Mouse (Mus musculus) midbrain, embryonic 11.5 days (tissue): ENCODE data around the gene Ndufa10. TPM values are rescaled to one million over a fixed set of nuclear protein-coding genes. Genes with fewer than 3 reads are reported as not detected.

ENCODE experiments used
- ATAC-seq: fragments of 200-750 bp; cut with Nextera tagmentation; 2 replicates; pipeline ENCODE4 v1.8.0; 2017; ENCODE audit warnings: moderate TSS enrichment, moderate library complexity; ENCODE audit not compliant: low FRiP score
- DNase-seq: peaks from one replicate; pipeline ENCODE4 v3.0.0; 2015; ENCODE audit warnings: low spot score; ENCODE audit errors: missing footprints
- H3K27ac ChIP-seq: fragments of 300-500 bp; sonication (generic); 2 replicates; pipeline ENCODE4 v1.5.1; 2014; ENCODE audit warnings: low read depth, low read length
- H3K27me3 ChIP-seq: fragments of 300-500 bp; sonication (generic); 2 replicates; pipeline ENCODE4 v1.6.1; 2014; ENCODE audit warnings: mild to moderate bottlenecking, low read length, moderate library complexity, mixed read lengths; ENCODE audit not compliant: control insufficient read depth, insufficient read depth
- H3K36me3 ChIP-seq: fragments of 300-500 bp; sonication (generic); 2 replicates; pipeline ENCODE4 v1.6.1; 2014; ENCODE audit warnings: mild to moderate bottlenecking, low read length, moderate library complexity, mixed read lengths; ENCODE audit not compliant: control insufficient read depth, insufficient read depth
- H3K4me1 ChIP-seq: fragments of 300-500 bp; sonication (generic); 2 replicates; pipeline ENCODE4 v1.6.1; 2014; ENCODE audit warnings: low read length; ENCODE audit not compliant: control insufficient read depth, insufficient read depth
- H3K4me2 ChIP-seq: fragments of 300-500 bp; sonication (generic); 2 replicates; pipeline ENCODE4 v1.6.1; 2014; ENCODE audit warnings: mild to moderate bottlenecking, moderate library complexity
- H3K4me3 ChIP-seq: fragments of 300-500 bp; sonication (generic); 2 replicates; pipeline ENCODE4 v1.5.1; 2014; ENCODE audit warnings: low read depth, low read length
- H3K9ac ChIP-seq: fragments of 300-500 bp; sonication (generic); 2 replicates; pipeline ENCODE4 v1.6.1; 2014; ENCODE audit warnings: low read length
- H3K9me3 ChIP-seq: fragments of 300-500 bp; sonication (generic); 2 replicates; pipeline ENCODE4 v1.6.1; 2016; ENCODE audit warnings: low read length; ENCODE audit not compliant: control insufficient read depth
- WGBS: fragments of 180-500 bp; shearing (Covaris S2); extraction: QIAGEN DNeasy Blood & Tissue Kit; methylation state at CpG from one replicate; pipeline ENCODE4 v1.1.7; 2014; 5-methylcytosine and 5-hydroxymethylcytosine counted together
- polyA plus RNA-seq: library from polyadenylated mRNA; unstranded; fragments of >200 nt; fragmentation: Nextera tagmentation; extraction: Ambion mirVana; gene quantifications from 2 replicates; pipeline ENCODE4 v1.2.1, GENCODE M21; 2014

Ndufa10 gene
- polyA plus RNA-seq, 1 experiment from 2014 or later: 274 TPM

GRCm38 (mm10) chr1:92468891-92469290 lies 4.8 kb downstream of the Ndufa10 start:
- DNase-seq (no peak), ATAC-seq (no peak)
- Histone ChIP-seq H3K27ac (no peak overlapping the region), H3K27me3 (no peaks in the 10 kb centered on the region), H3K9me3 (no peaks in the 10 kb centered on the region), H3K4me3 (no peak overlapping the region), H3K9ac (no peak overlapping the region), H3K36me3 (peaks cover 8% of the 10 kb centered on the region; the same call in 1 of the 2 replicates), H3K4me2 (no peak overlapping the region), H3K4me1 (peaks cover 4% of the 10 kb centered on the region; the same call in 1 of the 2 replicates)
- WGBS: 84% methylated on average over 4 of the region's 4 CpGs

GRCm38 (mm10) chr1:92458416-92458815 lies 15.2 kb downstream of the Ndufa10 start:
- no peaks in the 10 kb centered on the region for H3K4me1 ChIP-seq
- no peak overlapping the region for H3K27ac ChIP-seq
- no peak for ATAC-seq
- H3K9me3 ChIP-seq: no peaks in the 10 kb centered on the region
- no peak overlapping the region for H3K4me3 ChIP-seq
- H3K9ac ChIP-seq: no peak overlapping the region
- no peaks in the 10 kb centered on the region for H3K27me3 ChIP-seq
- no peak for DNase-seq
- H3K36me3 ChIP-seq: peaks cover 10% of the 10 kb centered on the region
- H3K4me2 ChIP-seq: no peak overlapping the region
- 94% methylated on average over 6 of the region's 6 CpGs for WGBS

- Histone ChIP-seq H3K27ac (no peak overlapping the region), H3K9ac (no peak overlapping the region), H3K36me3 (peaks cover 10% of the 10 kb centered on the region), H3K27me3 (no peaks in the 10 kb centered on the region), H3K9me3 (no peaks in the 10 kb centered on the region), H3K4me2 (no peak overlapping the region), H3K4me3 (no peak overlapping the region), H3K4me1 (no peaks in the 10 kb centered on the region)
- DNase-seq (no peak), ATAC-seq (no peak)
These were observed 15.9 kb downstream of the Ndufa10 start for GRCm38 (mm10) chr1:92457758-92458157.

GRCm38 (mm10) chr1:92453751-92454445 lies 19.8 kb downstream of the Ndufa10 start:
- H3K36me3 ChIP-seq: peaks cover 20% of the 10 kb centered on the region
- no peaks in the 10 kb centered on the region for H3K27me3 ChIP-seq
- no peak overlapping the region for H3K4me2 ChIP-seq
- no peak overlapping the region for H3K9ac ChIP-seq
- no peaks in the 10 kb centered on the region for H3K4me1 ChIP-seq
- H3K4me3 ChIP-seq: no peak overlapping the region
- ATAC-seq: no peak
- no peak overlapping the region for H3K27ac ChIP-seq
- 78% methylated on average over 8 of the region's 8 CpGs for WGBS
- DNase-seq: peak; percentile 92
- no peaks in the 10 kb centered on the region for H3K9me3 ChIP-seq

DNA sequence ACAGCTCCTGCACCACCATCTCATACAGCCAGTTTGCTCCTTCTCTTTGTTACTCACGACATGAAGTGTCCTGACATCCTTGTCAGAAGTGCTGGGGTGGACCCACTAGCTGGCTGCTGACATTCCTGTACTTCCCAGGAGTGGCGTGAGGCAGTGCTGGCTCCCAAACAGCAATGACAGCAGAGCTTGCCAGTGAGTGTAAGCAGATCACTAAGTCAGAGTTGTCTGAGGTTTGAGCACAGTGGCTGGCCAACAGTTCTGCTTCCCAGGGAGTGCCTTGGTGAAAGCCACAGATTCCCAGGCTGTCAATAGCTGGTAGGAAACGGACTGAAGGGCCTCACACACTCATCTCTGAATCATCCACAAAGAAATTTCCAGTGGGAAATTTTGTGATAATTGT lies 25.4 kb downstream of the Ndufa10 start:
- Histone ChIP-seq H3K4me3 (no peak overlapping the region), H3K36me3 (peaks cover 26% of the 10 kb centered on the region), H3K9me3 (no peaks in the 10 kb centered on the region), H3K27ac (no peak overlapping the region), H3K4me2 (no peak overlapping the region), H3K27me3 (no peaks in the 10 kb centered on the region), H3K4me1 (no peaks in the 10 kb centered on the region), H3K9ac (no peak overlapping the region)
- 79% methylated on average over 3 of the region's 3 CpGs for WGBS
- no peak for DNase-seq
- no peak for ATAC-seq

DNA sequence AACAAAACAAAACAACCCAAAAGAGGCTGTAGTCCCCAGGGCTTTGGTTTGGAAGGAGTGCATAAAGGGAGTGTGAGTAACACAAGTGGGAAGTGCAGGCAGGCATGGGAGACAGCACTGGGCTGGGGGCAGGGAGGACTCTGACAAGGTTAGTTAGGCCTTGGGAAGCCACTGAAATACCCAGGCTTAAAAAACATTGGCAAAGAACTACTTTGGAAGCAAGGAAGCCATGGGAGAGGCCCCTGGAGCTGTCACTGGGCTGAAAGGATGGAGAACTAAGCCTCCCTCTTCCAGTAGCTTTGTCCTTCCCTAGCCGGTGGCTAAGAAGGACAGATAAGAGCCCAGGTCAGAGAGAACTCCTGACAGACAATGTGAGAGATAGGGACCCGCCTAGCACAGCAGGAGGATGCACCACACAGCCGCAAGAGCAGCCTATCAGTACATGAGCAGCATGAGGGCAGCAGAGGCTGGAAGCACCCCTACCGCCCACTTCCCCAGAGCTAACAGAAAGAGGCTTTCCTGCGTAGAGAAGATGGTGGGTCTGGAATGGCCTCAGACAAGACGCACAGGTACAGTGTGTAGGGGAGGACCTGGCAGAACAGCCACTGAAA lies 32.1 kb downstream of the Ndufa10 start:
- ATAC-seq (no peak), DNase-seq (no peak)
- H3K27me3 ChIP-seq: no peaks in the 10 kb centered on the region
- no peak overlapping the region for H3K27ac ChIP-seq
- H3K4me2 ChIP-seq: no peak overlapping the region
- peaks cover 7% of the 10 kb centered on the region; the same call in 1 of the 2 replicates for H3K36me3 ChIP-seq
- 65% methylated on average over 6 of the region's 6 CpGs for WGBS
- no peak overlapping the region for H3K4me3 ChIP-seq
- H3K9me3 ChIP-seq: no peaks in the 10 kb centered on the region
- H3K4me1 ChIP-seq: no peaks in the 10 kb centered on the region
- no peak overlapping the region for H3K9ac ChIP-seq

DNA sequence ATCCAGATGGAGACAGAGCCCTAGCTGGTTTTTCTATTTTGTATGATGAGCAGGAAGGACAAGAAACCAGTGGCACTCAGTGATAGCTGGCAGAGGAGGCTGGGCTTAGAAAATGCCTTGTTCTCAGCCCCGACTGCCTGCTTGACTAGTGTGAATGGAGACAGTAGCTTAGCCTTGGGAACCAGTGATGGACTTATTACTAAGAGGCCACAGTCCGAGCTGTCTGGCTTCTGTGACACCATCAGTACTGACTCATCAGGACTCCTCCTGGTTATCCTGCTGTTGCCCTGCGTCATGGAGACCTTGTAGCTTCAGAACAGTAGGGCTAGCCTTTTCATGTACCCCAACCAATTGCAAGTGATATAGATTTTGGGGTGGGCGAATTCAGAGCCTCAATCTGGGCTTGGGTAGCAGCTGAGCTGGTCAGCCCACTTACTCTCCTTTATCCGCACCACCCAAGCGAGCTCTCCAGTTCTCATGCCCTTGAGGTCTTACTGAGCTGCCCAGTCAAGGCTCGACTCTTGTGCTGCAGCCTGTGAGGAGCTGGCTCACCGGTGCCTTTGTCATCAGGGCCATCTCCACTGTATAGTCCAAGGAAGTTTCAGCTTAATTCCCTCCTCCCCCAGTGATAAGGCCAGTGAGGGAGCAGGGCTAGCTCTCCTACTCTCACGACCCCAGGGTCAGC lies 33.5 kb downstream of the Ndufa10 start:
- DNase-seq (no peak), ATAC-seq (no peak)
- Histone ChIP-seq H3K9ac (no peak overlapping the region), H3K36me3 (0 out of 2 replicates have a peak, but pooled peaks cover 5% of the 10 kb centered on the region), H3K4me2 (no peak overlapping the region), H3K27ac (no peak overlapping the region), H3K4me1 (no peaks in the 10 kb centered on the region), H3K4me3 (no peak overlapping the region), H3K27me3 (no peaks in the 10 kb centered on the region), H3K9me3 (no peaks in the 10 kb centered on the region)
- WGBS: 90% methylated on average over 9 of the region's 9 CpGs

DNA sequence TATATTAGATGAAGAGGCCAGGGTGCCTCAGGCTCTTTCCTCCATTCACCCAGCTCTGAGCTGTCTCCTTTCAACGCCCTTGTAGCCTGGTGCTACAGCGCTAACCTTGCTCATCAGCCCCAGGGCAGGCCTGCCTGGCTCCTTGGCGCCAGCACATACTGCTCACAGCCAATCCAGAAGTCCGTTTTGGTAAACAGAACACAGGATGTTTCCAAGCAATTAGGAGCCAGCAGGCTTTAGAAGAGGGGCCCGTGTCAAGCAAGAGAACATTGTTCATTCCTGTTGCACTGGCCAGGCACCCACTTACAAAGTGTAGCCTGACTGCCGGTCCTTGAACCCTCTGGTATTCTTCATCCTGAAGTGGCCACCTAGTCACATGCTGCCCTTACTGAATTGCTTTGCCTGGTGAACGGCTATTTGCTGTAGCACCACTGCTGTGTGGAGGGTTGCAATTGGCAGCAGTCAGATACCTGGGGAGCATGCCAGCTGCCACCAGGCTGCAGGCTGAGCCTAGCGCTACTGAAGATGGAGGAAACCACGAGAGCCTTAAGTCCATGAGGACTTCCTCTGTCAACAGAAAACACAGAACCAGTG lies 35.9 kb downstream of the Ndufa10 start:
- no peak overlapping the region for H3K9ac ChIP-seq
- H3K9me3 ChIP-seq: no peaks in the 10 kb centered on the region
- H3K4me2 ChIP-seq: no peak overlapping the region
- H3K36me3 ChIP-seq: 0 out of 2 replicates have a peak, but pooled peaks cover 3% of the 10 kb centered on the region
- DNase-seq: no peak
- H3K27ac ChIP-seq: no peak overlapping the region
- no peaks in the 10 kb centered on the region for H3K4me1 ChIP-seq
- H3K27me3 ChIP-seq: no peaks in the 10 kb centered on the region
- 69% methylated on average over 9 of the region's 9 CpGs for WGBS
- ATAC-seq: no peak
- H3K4me3 ChIP-seq: no peak overlapping the region

DNA sequence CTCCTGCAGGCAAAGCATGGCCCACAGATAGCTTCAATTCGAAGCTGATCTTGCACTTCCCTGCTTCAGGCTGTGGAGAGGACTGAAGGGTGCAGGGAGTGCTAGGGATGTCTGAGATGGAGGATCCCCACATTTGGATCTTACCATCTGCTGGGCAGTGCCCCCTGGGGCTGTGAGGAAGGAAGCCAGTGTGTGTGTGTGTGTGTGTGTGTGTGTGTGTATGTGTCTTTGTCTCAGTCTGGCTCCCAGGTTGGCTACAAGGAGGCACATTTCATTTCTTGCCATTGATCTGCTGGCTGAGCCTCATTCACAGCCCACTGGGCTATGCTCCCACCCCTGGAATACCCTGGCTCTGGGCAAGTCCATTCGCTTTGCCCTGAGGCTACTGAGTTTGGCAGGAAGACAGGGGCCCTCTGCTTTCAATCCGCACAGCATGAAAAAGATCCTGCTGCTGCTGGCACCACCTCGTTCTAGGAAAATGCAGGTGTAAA lies 36.8 kb downstream of the Ndufa10 start:
- Histone ChIP-seq H3K27ac (no peak overlapping the region), H3K9me3 (no peaks in the 10 kb centered on the region), H3K4me1 (no peaks in the 10 kb centered on the region), H3K4me3 (no peak overlapping the region), H3K4me2 (no peak overlapping the region), H3K27me3 (no peaks in the 10 kb centered on the region), H3K9ac (no peak overlapping the region), H3K36me3 (0 out of 2 replicates have a peak, but pooled peaks cover 3% of the 10 kb centered on the region)
- WGBS: 62% methylated on average over 4 of the region's 4 CpGs
- DNase-seq: no peak
- ATAC-seq: no peak
